Mouse (Mus musculus) kidney, embryonic 16.5 days (tissue): ENCODE measurements around the gene Samsn1. TPM values are rescaled to one million over a fixed set of nuclear protein-coding genes. Genes with fewer than 3 reads are reported as not detected.

Experiments used
- ATAC-seq: fragments of 200-750 bp; cut with Nextera tagmentation; 2 replicates; pipeline ENCODE4 v1.8.0; 2017; ENCODE audit warnings: moderate TSS enrichment; ENCODE audit not compliant: low FRiP score, low TSS enrichment
- H3K27ac ChIP-seq: fragments of 300-500 bp; sonication (generic); 2 replicates; pipeline ENCODE4 v1.5.1; 2014; ENCODE audit warnings: low read length
- H3K27me3 ChIP-seq: fragments of 300-500 bp; sonication (generic); 2 replicates; pipeline ENCODE4 v1.6.1; 2014; ENCODE audit warnings: low read length, control low read depth, mixed read lengths; ENCODE audit not compliant: insufficient read depth
- H3K36me3 ChIP-seq: fragments of 300-500 bp; sonication (generic); 2 replicates; pipeline ENCODE4 v1.6.1; 2014; ENCODE audit warnings: low read length, control low read depth, mixed read lengths; ENCODE audit not compliant: insufficient read depth
- H3K4me1 ChIP-seq: fragments of 300-500 bp; sonication (generic); 2 replicates; pipeline ENCODE4 v1.6.1; 2014; ENCODE audit warnings: low read length, control low read depth, mixed read lengths; ENCODE audit not compliant: insufficient read depth
- H3K4me2 ChIP-seq: fragments of 300-500 bp; sonication (generic); replicated peaks from 2 replicates; pipeline ENCODE4 v1.6.1; 2014; ENCODE audit warnings: low read depth, low read length
- H3K4me3 ChIP-seq: fragments of 300-500 bp; sonication (generic); 2 replicates; pipeline ENCODE4 v1.5.1; 2014; ENCODE audit warnings: mild to moderate bottlenecking, low read length
- H3K9ac ChIP-seq: fragments of 300-500 bp; sonication (generic); replicated peaks from 2 replicates; pipeline ENCODE4 v1.6.1; 2014; ENCODE audit warnings: low read length
- H3K9me3 ChIP-seq: fragments of 300-500 bp; sonication (generic); 2 replicates; pipeline ENCODE4 v1.6.1; 2016; ENCODE audit warnings: low read length, control low read depth
- WGBS: fragments of 180-500 bp; shearing (Covaris S2); extraction: QIAGEN DNeasy Blood & Tissue Kit; methylation state at CpG from one replicate; pipeline ENCODE4 v1.1.7; 2014; 5-methylcytosine and 5-hydroxymethylcytosine counted together
- polyA plus RNA-seq: library from polyadenylated mRNA; unstranded; fragments of >200 nt; fragmentation: Nextera tagmentation; extraction: Ambion mirVana; gene quantifications from 2 replicates; pipeline ENCODE4 v1.2.1, GENCODE M21; 2015

The Samsn1 gene
- polyA plus RNA-seq, 1 experiment from 2014 or later, result 2.9 TPM

DNA sequence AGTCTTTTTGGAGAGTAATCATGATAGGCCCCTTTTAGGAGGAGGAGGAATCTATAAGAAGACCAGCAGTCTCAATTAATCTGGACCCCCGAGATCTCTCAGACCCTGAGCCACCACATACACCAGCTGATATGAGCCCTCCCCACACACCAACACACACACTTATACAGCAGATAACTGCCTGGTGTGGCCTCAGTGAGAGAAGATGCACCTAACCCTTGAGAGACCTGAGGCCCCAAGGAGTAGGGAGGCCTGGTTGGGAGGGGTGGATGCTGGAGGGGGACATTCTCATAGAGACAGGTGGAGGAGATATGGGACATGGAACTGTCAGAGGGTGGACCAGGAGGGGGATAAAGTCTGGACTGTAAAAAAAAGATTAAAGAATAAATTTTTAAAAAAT is 128.6 kb downstream of the Samsn1 start:
- H3K36me3 ChIP-seq, result no peaks in the 10 kb centered on the region
- H3K27me3 ChIP-seq, result no peaks in the 10 kb centered on the region
- 92% methylated on average over 1 of the region's 1 CpGs for WGBS
- no peak for ATAC-seq
- H3K27ac ChIP-seq, result no peak overlapping the region
- no peak overlapping the region for H3K4me2 ChIP-seq
- H3K4me1 ChIP-seq, result no peaks in the 10 kb centered on the region
- H3K9ac ChIP-seq, result no peak overlapping the region
- H3K9me3 ChIP-seq, result no peaks in the 10 kb centered on the region
- no peak overlapping the region for H3K4me3 ChIP-seq

DNA sequence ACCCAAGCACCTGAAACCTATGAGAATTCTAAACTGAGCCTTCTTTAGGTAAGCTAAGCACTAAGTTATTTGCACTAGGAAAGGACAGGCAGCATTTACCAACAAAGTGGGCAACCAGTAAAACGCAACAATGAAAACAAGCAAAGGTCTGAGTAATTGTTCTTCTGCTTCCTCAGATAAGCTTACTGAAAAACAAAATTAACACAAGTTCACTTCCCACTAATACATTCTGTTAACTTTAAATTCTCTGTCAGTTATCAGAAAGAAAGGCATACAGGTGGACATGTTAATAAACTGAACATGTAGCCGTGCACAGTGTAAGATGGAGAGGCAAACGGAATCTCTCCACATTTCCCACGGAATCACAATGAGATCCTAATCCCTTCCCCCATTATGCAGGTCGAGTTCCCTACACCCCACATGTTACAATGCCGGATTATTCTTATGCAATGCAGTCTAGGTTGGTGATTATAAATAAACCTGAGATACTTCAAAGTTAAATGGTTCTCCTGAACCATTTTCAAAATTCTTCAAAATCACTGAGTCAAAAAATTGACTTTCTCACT is 132.9 kb downstream of the Samsn1 start:
- 67% methylated on average over 6 of the region's 6 CpGs for WGBS
- ATAC-seq, result no peak
- H3K9me3 ChIP-seq, result no peaks in the 10 kb centered on the region
- H3K27ac ChIP-seq, result no peak overlapping the region
- H3K4me2 ChIP-seq, result no peak overlapping the region
- H3K4me1 ChIP-seq, result no peaks in the 10 kb centered on the region
- H3K4me3 ChIP-seq, result no peak overlapping the region
- H3K9ac ChIP-seq, result no peak overlapping the region
- H3K36me3 ChIP-seq, result no peaks in the 10 kb centered on the region
- no peaks in the 10 kb centered on the region for H3K27me3 ChIP-seq

DNA sequence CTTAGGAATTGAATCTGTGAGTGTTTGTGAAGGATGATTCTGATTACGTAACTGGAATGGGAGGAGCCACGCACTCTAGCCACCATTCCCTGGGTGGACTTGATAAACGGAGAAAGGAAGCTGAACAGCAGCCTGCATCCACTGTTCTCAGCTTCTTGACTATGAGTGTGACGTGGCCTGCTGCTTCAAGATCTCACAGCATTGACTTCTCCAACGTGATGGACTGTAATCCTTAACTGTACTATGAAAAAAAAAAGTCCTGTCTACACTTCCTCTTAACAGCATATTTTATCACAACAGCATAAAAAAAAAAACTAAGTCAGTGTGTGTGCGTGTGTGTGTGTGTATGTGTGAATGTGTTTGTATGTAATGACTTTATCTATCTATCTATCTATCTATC is 134.9 kb downstream of the Samsn1 start:
- Histone ChIP-seq H3K27me3 (no peaks in the 10 kb centered on the region), H3K4me3 (no peak overlapping the region), H3K9me3 (no peaks in the 10 kb centered on the region), H3K4me1 (no peaks in the 10 kb centered on the region), H3K4me2 (no peak overlapping the region), H3K36me3 (no peaks in the 10 kb centered on the region), H3K9ac (no peak overlapping the region), H3K27ac (no peak overlapping the region)
- no peak for ATAC-seq
- 82% methylated on average over 6 of the region's 6 CpGs for WGBS

DNA sequence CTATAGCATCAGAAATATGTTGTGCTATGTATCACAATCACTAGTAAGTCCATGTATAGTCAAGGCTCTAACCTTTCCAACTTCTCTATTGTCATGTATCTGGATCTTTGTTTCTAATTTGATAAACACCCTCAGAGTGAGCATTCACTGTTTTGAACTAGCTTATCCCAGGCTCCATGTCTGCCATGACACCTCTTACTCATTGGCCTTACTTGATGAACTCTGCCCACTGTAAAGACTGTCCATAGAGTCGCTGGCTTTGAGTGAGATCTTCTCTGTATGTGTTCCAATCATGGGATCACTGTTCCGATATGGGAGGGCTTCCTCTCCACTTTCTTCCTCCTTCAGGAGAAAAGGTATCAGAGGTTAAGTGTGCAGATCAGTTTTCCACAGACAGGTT is 143.2 kb downstream of the Samsn1 start:
- H3K9ac ChIP-seq, result no peak overlapping the region
- H3K27me3 ChIP-seq, result no peaks in the 10 kb centered on the region
- no peaks in the 10 kb centered on the region for H3K9me3 ChIP-seq
- no peak overlapping the region for H3K27ac ChIP-seq
- no peak overlapping the region for H3K4me2 ChIP-seq
- 35% methylated on average over 2 of the region's 2 CpGs for WGBS
- no peak overlapping the region for H3K4me3 ChIP-seq
- no peaks in the 10 kb centered on the region for H3K36me3 ChIP-seq
- ATAC-seq, result no peak
- peaks cover 4% of the 10 kb centered on the region for H3K4me1 ChIP-seq

DNA sequence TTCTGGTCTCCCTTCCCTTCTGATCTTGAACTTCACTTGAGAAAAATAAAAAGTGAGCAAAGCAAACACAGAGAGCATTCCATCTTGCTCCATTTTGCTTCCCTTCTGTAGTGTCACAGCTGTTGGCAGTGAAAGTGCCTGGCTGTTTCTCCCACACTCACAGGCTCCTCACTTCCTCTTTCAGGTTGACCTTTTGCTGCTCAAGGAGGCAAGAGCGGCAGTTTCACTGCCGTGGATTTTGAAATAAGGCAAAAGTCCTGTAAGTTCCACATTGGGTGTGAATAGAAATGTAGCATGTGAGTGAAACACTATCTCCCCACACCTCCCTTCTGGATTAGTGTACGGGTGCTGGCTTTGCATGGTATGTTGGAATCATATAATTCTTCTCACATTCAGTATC is 144.9 kb downstream of the Samsn1 start:
- no peaks in the 10 kb centered on the region for H3K27me3 ChIP-seq
- no peak overlapping the region for H3K9ac ChIP-seq
- no peak overlapping the region for H3K4me3 ChIP-seq
- H3K4me2 ChIP-seq, result no peak overlapping the region
- ATAC-seq, result no peak
- WGBS, result 19% methylated on average over 3 of the region's 3 CpGs
- no peaks in the 10 kb centered on the region for H3K9me3 ChIP-seq
- H3K36me3 ChIP-seq, result no peaks in the 10 kb centered on the region
- no peak overlapping the region for H3K27ac ChIP-seq
- H3K4me1 ChIP-seq, result peaks cover 4% of the 10 kb centered on the region

DNA sequence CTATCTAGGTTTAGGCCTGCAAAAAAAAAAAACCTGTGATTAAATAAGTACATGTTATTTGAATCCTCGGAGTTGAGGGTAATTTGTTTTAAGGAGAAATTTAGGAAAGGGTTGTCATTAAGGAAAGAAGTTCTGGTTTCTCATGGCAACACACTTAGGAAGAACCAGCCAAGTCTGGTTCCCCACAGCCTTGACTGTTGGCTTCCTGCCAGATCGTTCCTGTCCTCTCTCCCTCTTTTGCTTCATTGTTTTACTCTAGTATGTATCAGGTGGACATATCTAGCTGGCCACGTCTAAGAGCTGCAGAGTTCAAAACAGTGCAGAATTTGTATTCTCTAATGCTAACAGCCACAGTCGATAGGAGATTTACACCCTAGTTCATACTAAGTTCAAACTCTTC is 146.2 kb downstream of the Samsn1 start:
- ATAC-seq, result no peak
- Histone ChIP-seq H3K9ac (no peak overlapping the region), H3K27ac (no peak overlapping the region), H3K27me3 (no peaks in the 10 kb centered on the region), H3K4me3 (no peak overlapping the region), H3K9me3 (no peaks in the 10 kb centered on the region), H3K4me2 (no peak overlapping the region), H3K36me3 (no peaks in the 10 kb centered on the region), H3K4me1 (peaks cover 4% of the 10 kb centered on the region)
- 52% methylated on average over 4 of the region's 4 CpGs for WGBS

DNA sequence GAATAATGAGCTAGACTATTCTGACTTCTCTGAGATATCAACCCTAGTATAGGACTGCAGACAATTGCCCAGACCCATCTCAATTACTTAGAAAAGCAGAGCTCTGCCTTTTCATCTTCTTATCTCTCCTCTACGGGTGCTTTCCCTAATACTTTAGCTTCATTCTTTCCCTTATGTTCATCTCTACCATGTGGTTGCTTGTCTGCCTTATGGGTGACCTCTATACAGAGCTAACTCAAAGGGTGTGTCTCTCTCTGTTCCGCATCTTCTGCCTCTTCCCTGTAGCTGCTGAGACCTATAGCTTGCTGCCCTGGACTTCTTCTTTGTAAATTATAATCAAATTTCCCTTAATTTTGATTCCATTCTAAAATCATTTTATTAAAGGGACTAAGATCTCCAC is 147.6 kb downstream of the Samsn1 start:
- ATAC-seq, result no peak
- no peak overlapping the region for H3K9ac ChIP-seq
- H3K4me1 ChIP-seq, result peaks cover 4% of the 10 kb centered on the region
- no peak overlapping the region for H3K27ac ChIP-seq
- H3K36me3 ChIP-seq, result no peaks in the 10 kb centered on the region
- no peak overlapping the region for H3K4me3 ChIP-seq
- WGBS, result 98% methylated on average over 2 of the region's 2 CpGs
- H3K9me3 ChIP-seq, result no peaks in the 10 kb centered on the region
- H3K4me2 ChIP-seq, result no peak overlapping the region
- H3K27me3 ChIP-seq, result no peaks in the 10 kb centered on the region

DNA sequence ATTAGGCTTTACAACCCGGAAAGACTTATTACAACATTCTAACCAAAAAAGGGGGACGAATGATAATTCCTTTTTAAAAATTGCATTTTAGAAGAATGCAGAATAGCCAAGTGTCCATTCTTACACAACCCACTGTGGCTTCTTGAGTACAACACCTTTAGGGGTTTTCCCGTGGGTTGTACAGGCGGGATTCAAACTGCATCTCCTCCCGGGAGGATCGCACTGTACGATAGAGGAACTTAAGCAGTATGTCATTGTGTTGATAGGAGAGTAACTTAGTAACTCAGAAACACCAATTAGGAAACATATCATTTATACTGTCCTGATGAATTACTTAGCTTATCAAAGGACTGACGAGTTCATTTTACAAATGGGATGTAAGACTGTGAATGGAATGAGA is 149.8 kb downstream of the Samsn1 start:
- WGBS, result 83% methylated on average over 8 of the region's 8 CpGs
- Histone ChIP-seq H3K27ac (no peak overlapping the region), H3K4me2 (no peak overlapping the region), H3K4me1 (peaks cover 3% of the 10 kb centered on the region), H3K9me3 (no peaks in the 10 kb centered on the region), H3K27me3 (no peaks in the 10 kb centered on the region), H3K4me3 (no peak overlapping the region), H3K9ac (no peak overlapping the region), H3K36me3 (no peaks in the 10 kb centered on the region)
- ATAC-seq, result no peak

DNA sequence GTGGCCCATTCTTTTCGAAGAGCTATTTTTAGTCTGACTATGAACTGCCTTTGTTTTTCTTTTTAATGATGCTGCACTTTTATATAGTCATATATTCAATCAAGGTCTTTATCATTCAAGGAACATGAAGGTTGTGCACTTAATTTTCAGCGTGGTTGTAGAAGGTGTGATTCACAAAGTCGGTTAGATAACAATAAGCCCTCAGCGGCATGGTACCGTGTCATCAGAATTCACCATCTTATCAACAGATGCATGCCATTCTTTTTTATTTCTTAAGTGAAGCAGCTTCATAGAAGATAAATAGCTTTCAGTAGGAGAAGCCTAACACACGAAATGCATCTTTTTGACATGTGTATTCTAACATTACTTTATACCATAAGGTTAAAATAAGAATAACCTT is 154.7 kb downstream of the Samsn1 start:
- H3K9me3 ChIP-seq, result no peaks in the 10 kb centered on the region
- H3K4me2 ChIP-seq, result no peak overlapping the region
- 87% methylated on average over 6 of the region's 6 CpGs for WGBS
- no peak overlapping the region for H3K9ac ChIP-seq
- H3K27ac ChIP-seq, result no peak overlapping the region
- H3K4me1 ChIP-seq, result no peaks in the 10 kb centered on the region
- no peaks in the 10 kb centered on the region for H3K27me3 ChIP-seq
- H3K36me3 ChIP-seq, result no peaks in the 10 kb centered on the region
- no peak for ATAC-seq
- H3K4me3 ChIP-seq, result no peak overlapping the region

DNA sequence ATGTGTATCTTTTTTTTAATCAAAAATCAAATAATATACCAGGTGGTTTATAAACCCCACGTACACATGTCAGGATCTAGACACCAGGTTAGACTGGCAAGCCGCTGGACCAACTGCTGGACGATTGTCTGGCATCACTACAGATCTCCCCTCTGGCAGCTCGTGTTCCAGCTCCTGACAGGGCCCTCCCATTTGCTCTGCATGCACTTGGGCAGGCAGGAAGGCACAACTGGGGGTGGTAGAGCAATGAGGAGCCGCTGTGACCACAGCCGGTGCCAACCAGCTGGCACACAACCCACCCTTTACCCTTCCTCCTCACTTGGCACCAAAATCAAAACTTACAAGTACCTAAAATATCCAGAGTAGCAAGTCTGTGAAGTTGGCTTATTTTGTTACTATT is 156.6 kb downstream of the Samsn1 start:
- H3K9me3 ChIP-seq, result no peaks in the 10 kb centered on the region
- no peaks in the 10 kb centered on the region for H3K27me3 ChIP-seq
- no peak overlapping the region for H3K4me3 ChIP-seq
- no peaks in the 10 kb centered on the region for H3K36me3 ChIP-seq
- ATAC-seq, result no peak
- 77% methylated on average over 6 of the region's 6 CpGs for WGBS
- no peak overlapping the region for H3K27ac ChIP-seq
- no peak overlapping the region for H3K9ac ChIP-seq
- H3K4me2 ChIP-seq, result no peak overlapping the region
- H3K4me1 ChIP-seq, result no peaks in the 10 kb centered on the region
